Mouse (Mus musculus) liver, embryonic 16.5 days (tissue): ENCODE results near the gene Rassf1. TPM values are rescaled to one million over a fixed set of nuclear protein-coding genes. Genes with fewer than 3 reads are reported as not detected.

Experiments used
- ATAC-seq: fragments of 200-750 bp; cut with Nextera tagmentation; 2 replicates; pipeline ENCODE4 v1.8.0; 2017; ENCODE audit warnings: low read depth, mild to moderate bottlenecking, moderate number of reproducible peaks, moderate library complexity
- H3K27ac ChIP-seq: fragments of 300-500 bp; sonication (generic); 2 replicates; pipeline ENCODE4 v1.5.1; 2014; ENCODE audit warnings: mild to moderate bottlenecking, low read length
- H3K27me3 ChIP-seq: fragments of 300-500 bp; sonication (generic); 2 replicates; pipeline ENCODE4 v1.6.1; 2014; ENCODE audit warnings: low read depth, low read length, mixed read lengths; ENCODE audit not compliant: control insufficient read depth, insufficient read depth
- H3K36me3 ChIP-seq: fragments of 300-500 bp; sonication (generic); 2 replicates; pipeline ENCODE4 v1.6.1; 2014; ENCODE audit warnings: mild to moderate bottlenecking; ENCODE audit not compliant: control insufficient read depth, insufficient read depth
- H3K4me1 ChIP-seq: fragments of 300-500 bp; sonication (generic); 2 replicates; pipeline ENCODE4 v1.6.1; 2014; ENCODE audit warnings: low read depth, low read length, mixed read lengths; ENCODE audit not compliant: control insufficient read depth
- H3K4me2 ChIP-seq: fragments of 300-500 bp; sonication (generic); 2 replicates; pipeline ENCODE4 v1.6.1; 2014; ENCODE audit warnings: low read depth, low read length, mixed read lengths
- H3K4me3 ChIP-seq: fragments of 300-500 bp; sonication (generic); 2 replicates; pipeline ENCODE4 v1.5.1; 2014; ENCODE audit warnings: low read depth, mild to moderate bottlenecking, low read length
- H3K9ac ChIP-seq: fragments of 300-500 bp; sonication (generic); 2 replicates; pipeline ENCODE4 v1.6.1; 2014; ENCODE audit warnings: low read depth, low read length
- H3K9me3 ChIP-seq: fragments of 300-500 bp; sonication (generic); replicated peaks from 2 replicates; pipeline ENCODE4 v1.6.1; 2016; ENCODE audit warnings: low read length; ENCODE audit not compliant: control insufficient read depth
- WGBS: fragments of 180-500 bp; shearing (Covaris S2); extraction: QIAGEN DNeasy Blood & Tissue Kit; methylation state at CpG from one replicate; pipeline ENCODE4 v1.1.7; 2014; ENCODE audit not compliant: insufficient replicate concordance; 5-methylcytosine and 5-hydroxymethylcytosine counted together
- polyA plus RNA-seq: library from polyadenylated mRNA; unstranded; fragments of >200 nt; fragmentation: Nextera tagmentation; extraction: Ambion mirVana; gene quantifications from 2 replicates; pipeline ENCODE4 v1.2.1, GENCODE M21; 2015

Gene Rassf1
- polyA plus RNA-seq, 1 experiment from 2014 or later = 15.9 TPM

- Histone ChIP-seq H3K4me3 (peak overlapping the region; percentile 91), H3K4me2 (peak overlapping the region; percentile 83), H3K27ac (peak overlapping the region; percentile 94), H3K9me3 (no peaks in the 10 kb centered on the region), H3K9ac (peak overlapping the region; percentile 93), H3K4me1 (peaks cover 37% of the 10 kb centered on the region), H3K36me3 (peaks cover 53% of the 10 kb centered on the region), H3K27me3 (no peaks in the 10 kb centered on the region)
- WGBS = 59% methylated on average over 25 of the region's 25 CpGs
- peak; percentile 22 for ATAC-seq
Measured at GRCm38 (mm10) chr9:107590058-107590772, 38.9 kb downstream of the Rassf1 start.

GRCm38 (mm10) chr9:107590773-107591060 lies 39.4 kb downstream of the Rassf1 start:
- WGBS = 89% methylated on average over 6 of the region's 6 CpGs
- peak overlapping the region; percentile 91 for H3K4me3 ChIP-seq
- peaks cover 53% of the 10 kb centered on the region for H3K36me3 ChIP-seq
- peak overlapping the region; percentile 94 for H3K27ac ChIP-seq
- peak overlapping the region; percentile 14; the same call in 1 of the 2 replicates for H3K9ac ChIP-seq
- ATAC-seq = no peak
- peak overlapping the region; percentile 83 for H3K4me2 ChIP-seq
- no peaks in the 10 kb centered on the region for H3K27me3 ChIP-seq
- no peaks in the 10 kb centered on the region for H3K9me3 ChIP-seq
- peaks cover 33% of the 10 kb centered on the region for H3K4me1 ChIP-seq

- Histone ChIP-seq H3K9ac (no peak overlapping the region), H3K27ac (no peak overlapping the region; the same call in 1 of the 2 replicates), H3K4me3 (no peak overlapping the region), H3K36me3 (peaks cover 53% of the 10 kb centered on the region), H3K27me3 (no peaks in the 10 kb centered on the region), H3K4me1 (peaks cover 25% of the 10 kb centered on the region), H3K9me3 (no peaks in the 10 kb centered on the region), H3K4me2 (no peak overlapping the region)
- WGBS = 84% methylated on average over 11 of the region's 11 CpGs
- ATAC-seq = no peak
Measured at GRCm38 (mm10) chr9:107593101-107593976, 42.0 kb downstream of the Rassf1 start.

- no peak overlapping the region for H3K9ac ChIP-seq
- H3K36me3 ChIP-seq = peaks cover 53% of the 10 kb centered on the region
- no peaks in the 10 kb centered on the region for H3K9me3 ChIP-seq
- no peak for ATAC-seq
- no peak overlapping the region for H3K27ac ChIP-seq
- no peaks in the 10 kb centered on the region for H3K27me3 ChIP-seq
- 78% methylated on average over 8 of the region's 8 CpGs for WGBS
- H3K4me2 ChIP-seq = no peak overlapping the region
- H3K4me1 ChIP-seq = peaks cover 20% of the 10 kb centered on the region
- H3K4me3 ChIP-seq = no peak overlapping the region
Measured at GRCm38 (mm10) chr9:107594281-107595062, 43.1 kb downstream of the Rassf1 start.

- no peak for ATAC-seq
- Histone ChIP-seq H3K4me1 (peaks cover 7% of the 10 kb centered on the region), H3K27ac (no peak overlapping the region), H3K4me2 (no peak overlapping the region), H3K27me3 (no peaks in the 10 kb centered on the region), H3K4me3 (no peak overlapping the region), H3K36me3 (peaks cover 31% of the 10 kb centered on the region), H3K9me3 (no peaks in the 10 kb centered on the region), H3K9ac (no peak overlapping the region)
- WGBS = 73% methylated on average over 11 of the region's 11 CpGs
Measured at GRCm38 (mm10) chr9:107596619-107597569, 45.5 kb downstream of the Rassf1 start.

GRCm38 (mm10) chr9:107598385-107598784 lies 47.0 kb downstream of the Rassf1 start:
- H3K27ac ChIP-seq = no peak overlapping the region
- no peaks in the 10 kb centered on the region for H3K27me3 ChIP-seq
- H3K9ac ChIP-seq = no peak overlapping the region
- ATAC-seq = peak; percentile 33
- no peak overlapping the region for H3K4me2 ChIP-seq
- 53% methylated on average over 5 of the region's 5 CpGs for WGBS
- no peaks in the 10 kb centered on the region for H3K9me3 ChIP-seq
- peaks cover 16% of the 10 kb centered on the region for H3K36me3 ChIP-seq
- H3K4me3 ChIP-seq = no peak overlapping the region
- peaks cover 13% of the 10 kb centered on the region for H3K4me1 ChIP-seq

GRCm38 (mm10) chr9:107599433-107599832 lies 48.1 kb downstream of the Rassf1 start:
- peaks cover 13% of the 10 kb centered on the region for H3K4me1 ChIP-seq
- H3K36me3 ChIP-seq = peaks cover 5% of the 10 kb centered on the region
- H3K4me3 ChIP-seq = no peak overlapping the region
- WGBS = 72% methylated on average over 9 of the region's 9 CpGs
- ATAC-seq = no peak
- no peaks in the 10 kb centered on the region; the same call in 1 of the 2 replicates for H3K27me3 ChIP-seq
- no peak overlapping the region for H3K27ac ChIP-seq
- H3K9ac ChIP-seq = no peak overlapping the region
- H3K4me2 ChIP-seq = no peak overlapping the region
- H3K9me3 ChIP-seq = no peaks in the 10 kb centered on the region

- H3K4me1 ChIP-seq = peaks cover 15% of the 10 kb centered on the region
- no peak overlapping the region for H3K4me2 ChIP-seq
- no peak for ATAC-seq
- H3K36me3 ChIP-seq = peaks cover 2% of the 10 kb centered on the region; the same call in 1 of the 2 replicates
- no peak overlapping the region for H3K27ac ChIP-seq
- WGBS = 67% methylated on average over 14 of the region's 14 CpGs
- no peak overlapping the region for H3K9ac ChIP-seq
- H3K27me3 ChIP-seq = no peaks in the 10 kb centered on the region; the same call in 1 of the 2 replicates
- H3K4me3 ChIP-seq = no peak overlapping the region
- H3K9me3 ChIP-seq = no peaks in the 10 kb centered on the region
Measured at GRCm38 (mm10) chr9:107599842-107600241, 48.5 kb downstream of the Rassf1 start.
